11 mouse cellular contexts compared by ENCODE assay signal in the genomic region with DNA sequence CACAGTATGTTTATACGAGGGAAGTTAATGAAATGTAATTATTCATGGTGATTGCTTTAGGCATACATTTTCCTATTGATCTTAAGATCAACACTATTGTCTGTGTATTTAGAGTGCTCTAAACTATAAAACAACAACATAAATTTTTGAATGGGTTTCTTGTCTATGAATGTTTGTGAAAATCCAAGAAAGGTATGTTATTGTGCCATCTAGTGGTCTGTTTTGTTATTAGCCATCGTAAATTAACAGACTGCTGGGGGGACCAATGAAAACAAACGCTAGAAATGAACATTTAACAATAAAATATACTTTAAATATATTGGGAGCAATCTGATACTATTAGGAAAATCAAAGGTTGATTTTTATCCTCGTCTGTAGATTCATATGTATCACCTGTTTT.
A peak's percentile ranks its signal among the peaks of the same experiment; 100 is the strongest.
DNase-seq lines count a peak whose midpoint lies in the region; ATAC-seq and TF ChIP-seq lines count a peak whose summit lies in the region.
"Had no signal": no experiment of that assay in that cellular context is flagged by ENCODE, and none has a peak within 500 bp of the region (broad histone marks: within the 10 kb centered on the region; RNA-seq: fewer than 3 reads in every experiment).

No protein-coding gene starts in this region.

- peak; percentile 81 for TF ChIP-seq CTCF in kidney, postnatal 0 days (IDR thresholded peaks at IDR 0.05; ENCODE audit: low read depth)
- peak in 1 of 3 experiments; percentile 64; a peak in 3 of 6 replicates for TF ChIP-seq CTCF in MEL (IDR thresholded peaks at IDR 0.05 in 2 of 3, conservative IDR thresholded peaks at IDR 0.05 in 1 of 3; ENCODE audit: control insufficient read depth in 1 of 3, insufficient read depth in 1 of 3, low read depth in 2 of 3, low read length in 3 of 3, poor library complexity in 1 of 3, severe bottlenecking in 1 of 3)

- no peaks in the 10 kb centered on the region for H3K27me3 ChIP-seq in kidney, postnatal 0 days (ENCODE audit: insufficient read depth, low read length)
- H3K27me3 ChIP-seq in MEL (ENCODE audit: control insufficient read depth in 1 of 2, insufficient read depth in 2 of 2, low read length in 2 of 2) = no peaks in the 10 kb centered on the region
- H3K27me3 ChIP-seq: embryonic facial prominence, embryonic 12.5 days had no signal

- ATAC-seq in kidney, postnatal 0 days (replicated peaks; ENCODE audit: low FRiP score, low read depth) = no peak
- ATAC-seq in megakaryocyte, adult 5-6 weeks (ENCODE audit: poor library complexity, severe bottlenecking) = no peak

- no peaks in the 10 kb centered on the region for H3K36me3 ChIP-seq in kidney, postnatal 0 days (ENCODE audit: insufficient read depth, low read length)
- H3K36me3 ChIP-seq in MEL (ENCODE audit: control insufficient read depth in 1 of 2, insufficient read depth in 2 of 2, low read length in 2 of 2) = no peaks in the 10 kb centered on the region
- H3K36me3 ChIP-seq: embryonic facial prominence, embryonic 12.5 days had no signal

- TF ChIP-seq EP300 in MEL (IDR thresholded peaks at IDR 0.05; ENCODE audit: low read depth in 1 of 2, low read length in 2 of 2) = no peak

- H3K4me2 ChIP-seq in kidney, postnatal 0 days (ENCODE audit: low read length) = no peak overlapping the region
- H3K4me2 ChIP-seq: embryonic facial prominence, embryonic 12.5 days had no signal

- H3K27ac ChIP-seq in kidney, postnatal 0 days = no peak overlapping the region
- no peak overlapping the region for H3K27ac ChIP-seq in MEL (ENCODE audit: control insufficient read depth, low read depth, low read length)
- H3K27ac ChIP-seq: embryonic facial prominence, embryonic 12.5 days had no signal

- H3K4me1 ChIP-seq in kidney, postnatal 0 days (replicated peaks; ENCODE audit: insufficient read depth, low read length) = no peaks in the 10 kb centered on the region
- H3K4me1 ChIP-seq in MEL (ENCODE audit: control insufficient read depth in 1 of 2, insufficient read depth in 2 of 2, low read length in 2 of 2) = no peaks in the 10 kb centered on the region
- H3K4me1 ChIP-seq: embryonic facial prominence, embryonic 12.5 days had no signal

- TF ChIP-seq RAD21 in MEL (IDR thresholded peaks at IDR 0.05; ENCODE audit: low read depth, low read length) = peak; percentile 63

- no peak for TF ChIP-seq POLR2A in MEL (IDR thresholded peaks at IDR 0.05; ENCODE audit: control insufficient read depth in 1 of 2, insufficient read depth in 1 of 2, low read depth in 1 of 2, low read length in 2 of 2, poor library complexity in 1 of 2)

- 13% methylated on average over 4 of the region's 4 CpGs for WGBS in kidney, postnatal 0 days

- DNase-seq in kidney, postnatal 0 days (ENCODE audit: low spot score) = peak; percentile 80
- DNase-seq in kidney, adult 11 months = no peak
- peak; percentile 9 for DNase-seq in A20 (ENCODE audit: low read depth, low spot score)
- peak; percentile 39 for DNase-seq in MEL (ENCODE audit: low read depth, low spot score)
- DNase-seq in forelimb bud, embryonic 11.5 days (ENCODE audit: low read depth, low spot score) = peak; percentile 53
- DNase-seq in right cerebral cortex, adult 18-20 months = no peak
- DNase-seq: adrenal gland, postnatal 10 days; heart, adult 11 months; lung, postnatal 10 days had no signal

- H3K4me3 ChIP-seq in kidney, postnatal 0 days (replicated peaks; ENCODE audit: low read depth, low read length) = no peak overlapping the region
- no peak overlapping the region for H3K4me3 ChIP-seq in MEL (ENCODE audit: control insufficient read depth in 1 of 2, insufficient read depth in 1 of 2, low read depth in 2 of 2, low read length in 2 of 2)
- H3K4me3 ChIP-seq: embryonic facial prominence, embryonic 12.5 days had no signal

- H3K79me2 ChIP-seq in MEL (ENCODE audit: control insufficient read depth, insufficient read depth, low read length, poor library complexity) = no peaks in the 10 kb centered on the region

- no peak overlapping the region for H3K9ac ChIP-seq in kidney, postnatal 0 days (ENCODE audit: low read depth, low read length)
- no peak overlapping the region for H3K9ac ChIP-seq in MEL (ENCODE audit: control insufficient read depth, low read depth, low read length, poor library complexity, severe bottlenecking)
- H3K9ac ChIP-seq: embryonic facial prominence, embryonic 12.5 days had no signal

- no peaks in the 10 kb centered on the region for H3K9me3 ChIP-seq in kidney, postnatal 0 days (replicated peaks; ENCODE audit: low read length)
- no peaks in the 10 kb centered on the region for H3K9me3 ChIP-seq in MEL (replicated peaks; ENCODE audit: insufficient read depth, low read length)
- H3K9me3 ChIP-seq: embryonic facial prominence, embryonic 12.5 days had no signal

TF ChIP-seq in MEL, 35 proteins besides CTCF, POLR2A, EP300 and RAD21:
- TF ChIP-seq MEF2A (IDR thresholded peaks at IDR 0.05; ENCODE audit: extremely low read depth, insufficient replicate concordance, low read depth, low read length, poor library complexity, severe bottlenecking) = no peak
- no peak for TF ChIP-seq ZMIZ1 (IDR thresholded peaks at IDR 0.05; ENCODE audit: low read depth, low read length)
- TF ChIP-seq RCOR1 (IDR thresholded peaks at IDR 0.05; ENCODE audit: low read depth, low read length) = no peak
- no peak for TF ChIP-seq MYC (IDR thresholded peaks at IDR 0.05; ENCODE audit: low read depth, low read length)
- no peak for TF ChIP-seq E2F4 (IDR thresholded peaks at IDR 0.05; ENCODE audit: borderline replicate concordance, low read depth, low read length)
- TF ChIP-seq JUND (IDR thresholded peaks at IDR 0.05; ENCODE audit: low read depth, low read length) = no peak
- TF ChIP-seq SMC3 (IDR thresholded peaks at IDR 0.05; ENCODE audit: low read depth, low read length) = peak; percentile 69
- TF ChIP-seq MAZ (IDR thresholded peaks at IDR 0.05; ENCODE audit: low read depth, low read length) = no peak
- TF ChIP-seq ZC3H11A (IDR thresholded peaks at IDR 0.05; ENCODE audit: low read depth, low read length) = peak; percentile 53
- no peak for TF ChIP-seq MAFK (IDR thresholded peaks at IDR 0.05; ENCODE audit: borderline replicate concordance, low read depth, low read length)
- no peak for TF ChIP-seq NELFE (IDR thresholded peaks at IDR 0.05; ENCODE audit: low read depth, low read length)

Comparison
In these comparisons a context has a peak if more than half of its experiments do, and no peak if none do; other contexts are left out.
1. DNase-seq: peak in kidney, postnatal 0 days (single experiment), A20 (single experiment), MEL (single experiment) and forelimb bud, embryonic 11.5 days (single experiment); none in kidney, adult 11 months (single experiment) and right cerebral cortex, adult 18-20 months (single experiment).